Mouse (Mus musculus): ENCODE results near the gene Gm21921. TPM values are rescaled to one million over a fixed set of nuclear protein-coding genes. Genes with fewer than 3 reads are reported as not detected.

Gene Gm21921
- total RNA-seq (2023): not detected

DNA sequence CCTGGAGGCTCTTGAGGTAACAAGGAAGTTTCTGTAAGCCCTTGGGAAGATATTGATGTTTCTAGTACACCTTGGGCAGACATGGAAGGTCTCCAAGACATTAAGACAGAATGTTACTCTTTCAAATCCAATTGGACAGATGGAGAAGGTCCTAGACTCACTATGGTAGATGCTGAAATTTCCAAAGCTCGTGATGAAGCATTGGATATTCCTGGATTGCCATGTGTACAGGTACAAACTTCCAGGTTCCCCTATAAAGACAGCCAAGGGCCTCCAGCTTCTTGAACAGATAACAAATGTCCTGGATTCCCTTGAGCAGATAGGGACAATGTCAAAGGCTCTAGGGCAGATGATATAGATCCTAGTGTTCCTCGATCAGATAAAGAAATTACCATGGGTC is at the start of gene Gm21921:
Gene Gm21921 (minus strand): TSS at position 101 of the 400 bp plus-strand sequence.

Measured in B cell, adult 67 days (primary cell).